Mouse (Mus musculus) embryonic facial prominence, embryonic 12.5 days (tissue): ENCODE data around the gene Gm44. TPM values are rescaled to one million over a fixed set of nuclear protein-coding genes. Genes with fewer than 3 reads are reported as not detected.
"Not testable (repeated sequence)": the region's sequence is repeated elsewhere in the genome, so short reads cannot be mapped to it uniquely, and the experiment has no call there.

Source experiments
- ATAC-seq: fragments of 200-750 bp; cut with Nextera tagmentation; 2 replicates; pipeline ENCODE4 v1.8.0; 2017; ENCODE audit not compliant: insufficient number of reproducible peaks, insufficient read depth, low FRiP score, low TSS enrichment
- H3K27ac ChIP-seq: fragments of 300-500 bp; sonication (generic); 2 replicates; pipeline ENCODE4 v1.5.1; 2016; ENCODE audit warnings: mild to moderate bottlenecking
- H3K27me3 ChIP-seq: fragments of 300-500 bp; sonication (generic); 2 replicates; pipeline ENCODE4 v1.6.1; 2016; ENCODE audit warnings: mild to moderate bottlenecking, moderate library complexity
- H3K36me3 ChIP-seq: fragments of 300-500 bp; sonication (generic); 2 replicates; pipeline ENCODE4 v1.6.1; 2016; ENCODE audit warnings: mild to moderate bottlenecking
- H3K4me1 ChIP-seq: fragments of 300-500 bp; sonication (generic); 2 replicates; pipeline ENCODE4 v1.6.1; 2016
- H3K4me2 ChIP-seq: fragments of 300-500 bp; sonication (generic); replicated peaks from 2 replicates; pipeline ENCODE4 v1.6.1; 2016; ENCODE audit warnings: mild to moderate bottlenecking, moderate library complexity
- H3K4me3 ChIP-seq: fragments of 300-500 bp; sonication (generic); 2 replicates; pipeline ENCODE4 v1.5.1; 2016; ENCODE audit warnings: mild to moderate bottlenecking
- H3K9ac ChIP-seq: fragments of 300-500 bp; sonication (generic); 2 replicates; pipeline ENCODE4 v1.6.1; 2016; ENCODE audit warnings: mild to moderate bottlenecking, moderate library complexity
- H3K9me3 ChIP-seq: fragments of 300-500 bp; sonication (generic); 2 replicates; pipeline ENCODE4 v1.6.1; 2016; ENCODE audit warnings: mild to moderate bottlenecking, moderate library complexity
- WGBS: fragments of 180-500 bp; shearing (Covaris S2); methylation state at CpG from one replicate; pipeline ENCODE4 v1.1.7; 2016; 5-methylcytosine and 5-hydroxymethylcytosine counted together
- polyA plus RNA-seq: library from polyadenylated mRNA; unstranded; fragments of >200 nt; fragmentation: Nextera tagmentation; extraction: Ambion mirVana; gene quantifications from 2 replicates; pipeline ENCODE4 v1.2.1, GENCODE M21; 2016

Gm44 gene
- not detected in 2 replicates for polyA plus RNA-seq

- 83% methylated on average over 4 of the region's 4 CpGs for WGBS
- Histone ChIP-seq H3K36me3 (no peaks in the 10 kb centered on the region), H3K4me1 (no peaks in the 10 kb centered on the region), H3K27ac (no peak within 1 kb of the TSS), H3K27me3 (no peaks in the 10 kb centered on the region), H3K4me3 (no peak within 1 kb of the TSS), H3K9ac (no peak within 1 kb of the TSS), H3K9me3 (no peaks in the 10 kb centered on the region), H3K4me2 (no peak within 1 kb of the TSS)
- ATAC-seq = no peak
These were observed at the start of gene Gm44 for GRCm38 (mm10) chrX:90891842-90892241. Gene Gm44, plus strand, starts transcription at chrX:90892142.

DNA sequence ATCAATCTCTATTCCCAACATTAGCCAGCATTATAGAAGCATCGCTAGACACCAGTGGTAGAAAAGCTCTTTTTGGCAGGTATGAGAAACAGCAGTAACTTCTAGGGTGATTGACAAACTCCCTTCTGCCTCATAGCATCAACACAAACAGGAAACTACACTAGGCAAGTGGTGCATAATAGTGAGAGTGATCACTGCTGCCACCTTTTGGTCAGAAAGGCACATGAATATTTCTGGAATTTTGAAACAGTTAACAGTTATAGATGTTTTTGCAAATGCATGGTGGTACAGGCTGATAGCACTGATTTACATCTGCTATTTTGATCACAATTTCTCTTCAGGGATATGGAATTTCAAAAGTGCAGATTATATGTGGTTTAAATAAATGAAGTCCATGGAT, 36.0 kb downstream of the Gm44 start:
- WGBS = 52% methylated on average over 1 of the region's 1 CpGs
- Histone ChIP-seq H3K27ac (no peak overlapping the region), H3K27me3 (no peaks in the 10 kb centered on the region), H3K4me1 (no peaks in the 10 kb centered on the region), H3K4me2 (no peak overlapping the region), H3K9ac (no peak overlapping the region), H3K36me3 (no peaks in the 10 kb centered on the region), H3K9me3 (no peaks in the 10 kb centered on the region), H3K4me3 (no peak overlapping the region)
- no peak for ATAC-seq

- not testable (repeated sequence) for H3K4me3 ChIP-seq, H3K4me1 ChIP-seq, H3K27me3 ChIP-seq, H3K27ac ChIP-seq, H3K4me2 ChIP-seq, H3K36me3 ChIP-seq, ATAC-seq, H3K9me3 ChIP-seq, H3K9ac ChIP-seq
- WGBS = 57% methylated on average over 2 of the region's 2 CpGs
These were observed 46.3 kb downstream of the Gm44 start for GRCm38 (mm10) chrX:90938211-90938610.
